Comparison of ENCODE assay signal across 9 mouse cellular contexts in the genomic region with DNA sequence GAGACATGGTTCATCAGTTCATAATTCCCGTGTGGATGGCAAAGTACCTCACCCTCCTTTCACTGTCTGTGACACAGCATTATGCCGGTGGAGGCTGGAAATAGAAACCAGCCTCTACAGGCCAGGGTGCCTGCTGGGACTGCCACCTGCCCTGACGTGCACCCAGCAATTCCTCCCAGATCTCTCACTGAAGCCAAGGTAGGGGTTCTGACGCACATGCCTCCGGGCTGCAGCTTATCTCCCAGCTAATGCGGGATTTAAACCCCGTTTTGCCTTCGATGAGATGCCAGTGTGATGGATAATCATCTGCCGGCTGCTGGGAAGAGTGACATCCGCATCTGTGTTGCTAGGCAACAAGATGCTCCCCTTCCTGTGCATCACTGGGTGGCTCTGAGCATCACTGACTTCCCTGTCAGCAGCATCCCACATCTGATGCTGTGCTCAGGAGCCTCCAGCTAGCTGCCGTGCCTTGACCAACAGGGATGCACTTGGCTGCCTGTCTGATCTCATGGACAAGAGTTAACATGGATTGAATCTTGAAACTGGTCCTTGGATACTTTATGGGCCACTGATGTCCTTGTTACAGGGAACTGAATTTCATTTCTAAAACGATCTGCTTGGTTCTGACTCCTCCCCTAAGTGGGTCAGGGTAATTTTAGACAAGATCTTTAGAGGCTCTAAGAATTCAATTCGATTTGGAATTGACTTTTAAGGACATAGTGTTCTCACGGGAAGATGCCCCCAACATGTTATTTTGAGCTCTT.
DNase-seq lines count a peak whose midpoint lies in the region; ATAC-seq and TF ChIP-seq lines count a peak whose summit lies in the region.
"Had no signal": no experiment of that assay in that cellular context is flagged by ENCODE, and none has a peak within 500 bp of the region (broad histone marks: within the 10 kb centered on the region; RNA-seq: fewer than 3 reads in every experiment).

No protein-coding gene starts in this region.

- H3K27me3 ChIP-seq in liver, postnatal 0 days (ENCODE audit: insufficient read depth, low read length), result no peaks in the 10 kb centered on the region
- H3K27me3 ChIP-seq: liver, embryonic 12.5 days had no signal

- no peak overlapping the region for H3K4me3 ChIP-seq in liver, postnatal 0 days (ENCODE audit: low read depth, low read length)
- H3K4me3 ChIP-seq: liver, embryonic 12.5 days had no signal

- ATAC-seq in liver, postnatal 0 days, result no peak
- ATAC-seq: liver, embryonic 12.5 days had no signal

- WGBS in liver, postnatal 0 days (ENCODE audit: insufficient replicate concordance), result 59% methylated on average over 14 of the region's 14 CpGs

- no peaks in the 10 kb centered on the region for H3K36me3 ChIP-seq in liver, postnatal 0 days (replicated peaks; ENCODE audit: insufficient read depth, low read length)
- H3K36me3 ChIP-seq: liver, embryonic 12.5 days had no signal

- no peak overlapping the region for H3K9ac ChIP-seq in liver, postnatal 0 days (replicated peaks)
- H3K9ac ChIP-seq: liver, embryonic 12.5 days had no signal

- DNase-seq in adrenal gland, adult 8-10 months, result peak; percentile 9
- DNase-seq in adrenal gland, postnatal 25 days, result no peak
- peak; percentile 66 to 79 for DNase-seq in frontal cortex, adult 2 months (ENCODE audit: extremely low spot score in 1 of 2, low spot score in 1 of 2)
- peak; percentile 74 for DNase-seq in left cerebral cortex, adult 11 months (ENCODE audit: low spot score)
- DNase-seq in retina, adult 2 months (ENCODE audit: low read depth, low spot score), result peak; percentile 71
- no peak for DNase-seq in embryo, embryonic 9.5 days (ENCODE audit: extremely low spot score)
- DNase-seq in liver, postnatal 0 days, result no peak
- DNase-seq in ovary, postnatal 36 days (ENCODE audit: low spot score), result no peak

- H3K4me2 ChIP-seq in liver, postnatal 0 days (ENCODE audit: low read depth, low read length), result no peak overlapping the region
- H3K4me2 ChIP-seq: liver, embryonic 12.5 days had no signal

- no peak for TF ChIP-seq CTCF in liver, postnatal 0 days (IDR thresholded peaks at IDR 0.05; ENCODE audit: low read depth)

- no peak overlapping the region for H3K27ac ChIP-seq in liver, postnatal 0 days (ENCODE audit: low read depth)
- H3K27ac ChIP-seq: liver, embryonic 12.5 days had no signal

- no peak for TF ChIP-seq EP300 in liver, postnatal 0 days (IDR thresholded peaks at IDR 0.05; ENCODE audit: low read depth)

- H3K9me3 ChIP-seq in liver, postnatal 0 days (ENCODE audit: low read length), result no peaks in the 10 kb centered on the region
- H3K9me3 ChIP-seq: liver, embryonic 12.5 days had no signal

- no peaks in the 10 kb centered on the region for H3K4me1 ChIP-seq in liver, postnatal 0 days (ENCODE audit: insufficient read depth)
- H3K4me1 ChIP-seq: liver, embryonic 12.5 days had no signal

Comparison
In these comparisons a context has a peak if more than half of its experiments do, and no peak if none do; other contexts are left out.
1. DNase-seq: peak in adrenal gland, adult 8-10 months (single experiment), frontal cortex, adult 2 months (2 of 2), left cerebral cortex, adult 11 months (single experiment) and retina, adult 2 months (single experiment); none in adrenal gland, postnatal 25 days (single experiment), embryo, embryonic 9.5 days (single experiment), liver, postnatal 0 days (single experiment) and ovary, postnatal 36 days (single experiment).